Mouse (Mus musculus): Measurements from ENCODE around the gene Ccdc173. TPM values are rescaled to one million over a fixed set of nuclear protein-coding genes. Genes with fewer than 3 reads are reported as not detected.

The Ccdc173 gene
- total and polyA plus RNA-seq, 3 experiments, result 1.3 to 3.9 (median 1.8) TPM

GRCm38 (mm10) chr2:69722650-69723518 lies 66.5 kb downstream of the Ccdc173 start:
- Histone ChIP-seq H3K4me2 (ENCODE audit: insufficient read depth, low read depth, poor library complexity, severe bottlenecking) (peak overlapping the region; percentile 98), H3K4me3 (replicated peaks in 1 of 3; ENCODE audit: low read depth in 2 of 3, low read length in 2 of 3, poor library complexity in 1 of 3) (peak overlapping the region; percentile 77 to 99 (median 80)), H3K27me3 (replicated peaks) (peaks cover 2% of the 10 kb centered on the region), H3K9ac (ENCODE audit: insufficient read depth, low read depth) (peak overlapping the region; percentile 94), H3K27ac (ENCODE audit: insufficient read depth, low read depth) (peak overlapping the region; percentile 66), H3K79me2 (replicated peaks; ENCODE audit: control insufficient read depth, extremely low read depth, insufficient read depth, poor library complexity, severe bottlenecking) (peaks cover 36% of the 10 kb centered on the region), H3K9me3 (replicated peaks; ENCODE audit: low read length) (no peaks in the 10 kb centered on the region), H3K4me1 (ENCODE audit: control insufficient read depth in 1 of 2, insufficient read depth in 2 of 2) (peaks cover 0 to 24% of the 10 kb centered on the region in 2 experiments; a peak in 2 of 4 replicates), H3K36me3 (replicated peaks in 1 of 2; ENCODE audit: control insufficient read depth in 1 of 2, insufficient read depth in 1 of 2, low read length in 1 of 2) (peaks cover 0 to 3% of the 10 kb centered on the region in 2 experiments)
- dilution Hi-C loops (cut with MboI; ENCODE audit: extremely low pct_ligation_motif_present, extremely low pct_unique_long_range_greater_than_20kb, low sequenced_read_pairs) (no loop called here), in situ Hi-C loops (cut with MboI; ENCODE audit: low pct_ligation_motif_present, low pct_unique_long_range_greater_than_20kb, low sequenced_read_pairs) (no loop called here)
- peak; percentile 93 for DNase-seq (ENCODE audit: extremely low read depth)
- peak; percentile 26; the same call in 1 of the 2 replicates for TF ChIP-seq MEF2A (IDR thresholded peaks at IDR 0.05; ENCODE audit: borderline replicate concordance, low read depth, low read length)
- 0 out of 2 replicates have a peak, but pooled peaks have one; percentile 65 for TF ChIP-seq E2F4 (IDR thresholded peaks at IDR 0.05; ENCODE audit: insufficient replicate concordance, low read depth, low read length)
- peak; percentile 93 for TF ChIP-seq GABPA (IDR thresholded peaks at IDR 0.05; ENCODE audit: insufficient replicate concordance, low read depth, low read length)
- TF ChIP-seq UBTF (IDR thresholded peaks at IDR 0.05; ENCODE audit: low read depth, low read length), result 0 out of 2 replicates have a peak, but pooled peaks have one; percentile 28
- peak; percentile 82 for TF ChIP-seq IRF4 (IDR thresholded peaks at IDR 0.05; ENCODE audit: low read depth, low read length)
- TF ChIP-seq ETS1 (conservative IDR thresholded peaks at IDR 0.05; ENCODE audit: low read depth, low read length), result peak; percentile 42; the same call in 1 of the 2 replicates
- TF ChIP-seq TBP (conservative IDR thresholded peaks at IDR 0.05; ENCODE audit: low read depth, low read length), result peak; percentile 67; the same call in 1 of the 2 replicates
- TF ChIP-seq USF2 (conservative IDR thresholded peaks at IDR 0.05; ENCODE audit: low read depth, low read length), result no peak
- TF ChIP-seq JUN (IDR thresholded peaks at IDR 0.05; ENCODE audit: insufficient read depth, low read depth, low read length), result 0 out of 2 replicates have a peak, but pooled peaks have one; percentile 18
- TF ChIP-seq KAT2A (IDR thresholded peaks at IDR 0.05; ENCODE audit: insufficient replicate concordance, low read length), result peak; percentile 91; the same call in 1 of the 2 replicates
- no peak for TF ChIP-seq BHLHE40 (IDR thresholded peaks at IDR 0.05; ENCODE audit: low read depth, low read length)
- TF ChIP-seq ZKSCAN1 (IDR thresholded peaks at IDR 0.05; ENCODE audit: borderline replicate concordance, low read depth, low read length), result no peak
- no peak; the same call in 1 of the 2 replicates for TF ChIP-seq RCOR1 (conservative IDR thresholded peaks at IDR 0.05; ENCODE audit: low read depth, low read length)
- TF ChIP-seq MYC (IDR thresholded peaks at IDR 0.05; ENCODE audit: low read depth, low read length), result peak; percentile 84
- TF ChIP-seq POLR2A (IDR thresholded peaks at IDR 0.05; ENCODE audit: low read depth, low read length), result peak; percentile 84
- TF ChIP-seq SMC3 (IDR thresholded peaks at IDR 0.05; ENCODE audit: low read depth, low read length), result no peak
- TF ChIP-seq POLR2AphosphoS2 (IDR thresholded peaks at IDR 0.05; ENCODE audit: low read depth, low read length), result peak; percentile 83; the same call in 1 of the 2 replicates
- TF ChIP-seq EP300 (IDR thresholded peaks at IDR 0.05; ENCODE audit: low read length), result no peak
- no peak for TF ChIP-seq CHD1 (IDR thresholded peaks at IDR 0.05; ENCODE audit: low read depth, low read length)
- no peak for TF ChIP-seq CTCF (conservative IDR thresholded peaks at IDR 0.05 in 1 of 2, IDR thresholded peaks at IDR 0.05 in 1 of 2; ENCODE audit: low read depth in 2 of 2, low read length in 2 of 2)
- no peak; the same call in none of the 2 replicates for TF ChIP-seq NRF1 (IDR thresholded peaks at IDR 0.05; ENCODE audit: low read depth, low read length)
- no peak for TF ChIP-seq ZC3H11A (IDR thresholded peaks at IDR 0.05; ENCODE audit: low read depth, low read length)
- TF ChIP-seq PAX5 (IDR thresholded peaks at IDR 0.05; ENCODE audit: low read length), result no peak
- TF ChIP-seq HCFC1 (IDR thresholded peaks at IDR 0.05; ENCODE audit: low read depth, low read length), result peak; percentile 95
- TF ChIP-seq JUND (conservative IDR thresholded peaks at IDR 0.05; ENCODE audit: low read depth, low read length), result 0 out of 2 replicates have a peak, but pooled peaks have one; percentile 21
- TF ChIP-seq RAD21 (IDR thresholded peaks at IDR 0.05; ENCODE audit: low read depth, low read length), result no peak
- TF ChIP-seq USF1 (IDR thresholded peaks at IDR 0.05; ENCODE audit: low read depth, low read length), result no peak
- peak; percentile 92 for TF ChIP-seq CHD2 (IDR thresholded peaks at IDR 0.05; ENCODE audit: low read length)
- TF ChIP-seq ELF1 (IDR thresholded peaks at IDR 0.05; ENCODE audit: low read depth, low read length), result peak; percentile 62
- no peak for TF ChIP-seq ZNF384 (IDR thresholded peaks at IDR 0.05; ENCODE audit: low read depth, low read length)
- TF ChIP-seq MAX (IDR thresholded peaks at IDR 0.05; ENCODE audit: low read length), result peak; percentile 91
- peak; percentile 73; the same call in 1 of the 2 replicates for TF ChIP-seq ZMIZ1 (IDR thresholded peaks at IDR 0.05; ENCODE audit: low read depth, low read length)
- TF ChIP-seq MAZ (IDR thresholded peaks at IDR 0.05; ENCODE audit: low read depth, low read length), result peak; percentile 52; the same call in 1 of the 2 replicates
- peak; percentile 90 for TF ChIP-seq MXI1 (IDR thresholded peaks at IDR 0.05; ENCODE audit: low read depth, low read length)
- TF ChIP-seq NELFE (IDR thresholded peaks at IDR 0.05; ENCODE audit: low read depth, low read length), result peak; percentile 89
- peak; percentile 79 for TF ChIP-seq TCF12 (IDR thresholded peaks at IDR 0.05; ENCODE audit: low read depth, low read length)
- peak; percentile 97 for TF ChIP-seq SIN3A (IDR thresholded peaks at IDR 0.05; ENCODE audit: low read length)

All from CH12.LX (cell line).